Mouse (Mus musculus) CD4-positive helper T cell, adult 2 months (primary cell): ENCODE results near the gene Plvap.
A peak's percentile ranks its signal among the peaks of the same experiment; 100 is the strongest.

ENCODE experiments used
- DNase-seq: peaks from one replicate; pipeline ENCODE4 v3.0.0-alpha.2; 2012; ENCODE audit warnings: low read depth, missing footprints, low spot score

Plvap gene

DNA sequence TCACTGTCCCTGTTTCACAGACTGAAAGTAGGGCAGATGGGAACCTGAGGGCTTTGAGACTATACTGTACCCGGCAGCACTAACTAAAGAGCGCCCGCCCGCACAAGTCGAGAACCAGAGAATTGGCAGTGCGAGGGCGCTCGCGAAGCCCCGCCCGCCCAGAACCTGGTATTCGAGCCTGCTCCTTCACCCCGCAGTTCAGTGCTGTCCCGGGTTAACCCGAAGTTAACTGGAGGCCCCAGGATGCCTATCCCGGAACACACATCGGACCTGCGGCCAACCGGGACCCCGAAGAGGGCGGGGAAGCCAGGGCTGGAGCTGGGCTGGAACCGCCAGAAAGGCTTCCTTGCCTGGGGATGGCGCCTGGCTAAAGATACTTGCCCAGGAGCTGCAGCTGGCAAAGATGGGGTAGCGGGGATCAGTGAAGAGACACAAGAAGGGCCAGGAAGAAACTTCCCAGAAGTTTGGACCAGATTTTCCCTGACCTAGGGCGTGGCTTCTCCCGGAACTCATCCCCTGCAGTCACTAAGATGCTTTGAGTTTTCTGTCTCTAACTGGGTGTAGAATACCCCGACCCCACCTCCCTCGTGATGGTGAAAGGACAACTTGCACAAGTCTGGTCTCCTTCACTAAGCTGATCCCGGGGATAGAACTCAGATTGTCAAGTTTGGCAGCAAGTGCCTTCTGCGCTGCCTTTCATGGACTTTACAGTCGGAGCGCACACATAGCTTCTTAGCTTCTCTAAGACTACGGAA, 23.7 kb downstream of the Plvap start, which contains the start of gene Gtpbp3:
Gene Gtpbp3 (plus strand): TSS at position 413 of the 755 bp plus-strand sequence.
- peak; percentile 81 for DNase-seq

GRCm38 (mm10) chr8:71486136-71486529, 25.4 kb downstream of the Plvap start:
- DNase-seq: no peak

DNA sequence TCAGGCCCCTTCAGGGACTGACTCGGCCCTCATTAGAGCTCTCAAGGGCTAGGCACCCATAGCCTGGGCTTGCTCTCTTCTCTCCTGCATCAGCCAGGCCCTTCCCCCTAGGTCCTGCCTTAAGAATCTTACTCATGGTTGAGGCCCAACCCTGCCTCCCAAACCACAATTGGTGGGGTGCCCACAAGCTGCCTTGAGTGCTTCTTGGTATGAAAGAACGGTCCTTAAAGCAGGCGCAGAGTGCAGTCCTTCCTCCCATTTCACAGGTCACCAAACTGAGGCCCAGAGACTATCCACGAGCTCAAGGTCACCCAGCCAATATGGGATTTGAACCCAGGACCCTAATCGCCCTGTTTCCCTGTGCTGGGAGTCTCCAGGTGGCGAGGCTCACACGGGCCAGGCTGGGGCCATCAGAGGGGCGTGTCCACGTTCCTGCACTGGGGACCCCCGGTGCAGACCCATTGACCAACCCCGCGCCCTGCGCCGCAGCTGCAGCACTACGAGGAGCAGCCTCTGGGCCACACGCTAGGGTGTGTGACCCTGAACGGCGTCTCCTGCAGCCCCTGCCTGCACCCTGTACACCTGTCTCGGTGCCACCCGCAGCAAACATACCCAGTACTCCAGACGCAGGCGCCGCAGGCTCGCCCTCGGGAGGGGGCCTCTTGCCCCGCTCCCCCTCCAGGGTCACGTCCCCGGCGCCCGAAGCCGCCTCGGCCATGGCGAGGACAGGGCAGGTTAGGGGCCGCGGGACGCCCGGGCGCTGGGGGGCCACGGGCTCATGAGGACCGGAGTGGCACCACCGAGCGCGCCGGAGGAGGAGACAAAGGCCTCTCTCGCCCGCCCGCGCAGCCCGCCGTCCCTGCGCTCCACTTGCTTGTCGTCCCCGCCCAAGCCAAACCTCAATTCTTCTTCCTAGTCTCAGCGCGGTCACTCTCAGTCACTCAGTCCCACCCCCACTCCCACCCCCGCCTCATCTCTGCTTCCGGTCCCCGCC, 26.1 kb downstream of the Plvap start, which contains the start of gene Ano8:
Gene Ano8 (minus strand): TSS at position 822 of the 994 bp plus-strand sequence.
- peak; percentile 88 for DNase-seq

DNA sequence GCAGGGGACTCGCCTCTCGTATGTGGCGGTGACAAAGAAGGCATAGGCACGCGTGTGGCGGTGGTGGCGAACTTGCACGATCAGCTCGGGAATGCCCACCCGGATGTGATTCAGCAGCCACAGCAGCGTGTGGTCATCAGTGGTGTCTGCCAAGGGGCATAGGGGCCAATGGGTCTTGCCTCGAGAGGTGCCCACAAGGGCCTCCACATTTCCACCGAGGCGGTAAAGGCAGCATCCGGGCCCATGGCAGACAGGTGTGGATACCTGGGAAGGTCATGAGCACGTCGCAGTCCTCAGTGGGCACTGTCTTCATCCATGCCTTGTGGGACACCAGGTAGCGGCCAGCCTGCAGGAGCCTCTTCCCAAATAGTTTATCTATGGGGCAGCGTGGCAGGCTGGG, 26.8 kb downstream of the Plvap start:
- DNase-seq: no peak

DNA sequence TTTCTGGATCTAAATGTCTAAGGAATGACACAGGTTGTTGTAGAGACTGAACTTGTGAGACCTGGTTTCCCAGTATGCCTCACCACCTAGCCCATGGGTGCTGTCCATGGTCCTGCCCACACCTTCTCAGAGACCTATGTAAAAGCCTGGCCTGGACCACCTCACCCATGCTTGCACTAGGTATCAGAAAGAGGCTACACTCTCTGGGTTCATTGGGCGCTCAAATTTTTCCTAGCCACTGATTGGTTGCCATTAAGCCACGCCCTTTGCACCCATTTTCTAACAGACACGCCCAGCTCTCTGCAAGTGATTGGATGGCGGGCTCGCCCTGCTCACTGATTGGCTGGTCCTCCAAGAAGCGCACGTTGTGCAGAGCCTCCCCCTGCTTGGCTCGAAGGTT, 27.6 kb downstream of the Plvap start:
- DNase-seq: peak; percentile 66

- DNase-seq: no peak
Observed at GRCm38 (mm10) chr8:71478943-71479342, 32.6 kb downstream of the Plvap start.

DNA sequence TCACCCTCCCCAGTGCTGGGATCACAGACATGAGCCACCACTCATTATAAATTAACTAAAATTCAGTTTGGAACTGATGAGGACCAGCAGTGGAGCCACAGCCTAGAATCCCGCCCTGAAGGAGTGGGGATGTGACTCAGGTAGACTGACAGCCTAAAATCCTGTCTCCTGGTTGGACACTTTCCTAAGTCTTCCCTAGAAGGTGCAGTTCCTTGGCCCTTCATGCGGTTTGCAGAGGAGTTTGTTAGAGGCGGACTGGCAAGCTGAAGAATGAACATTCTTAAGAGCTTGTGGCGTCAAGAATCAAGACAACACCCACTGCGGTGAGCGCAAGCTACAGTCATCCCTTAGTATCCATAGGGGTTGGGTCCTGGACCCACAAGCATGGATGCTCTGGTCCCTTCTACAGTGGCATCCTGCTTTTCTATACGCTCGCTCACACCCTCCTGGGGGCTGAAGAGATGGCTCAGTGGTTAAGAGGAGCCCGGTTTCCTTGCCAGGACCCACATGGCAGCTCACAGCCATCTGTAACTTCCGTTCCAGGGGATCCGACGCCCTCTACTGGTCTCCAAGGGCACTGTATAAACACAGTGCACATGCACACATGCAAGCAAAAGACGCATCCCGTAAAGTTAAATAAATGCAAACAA, 34.2 kb downstream of the Plvap start:
- peak; percentile 52 for DNase-seq

DNA sequence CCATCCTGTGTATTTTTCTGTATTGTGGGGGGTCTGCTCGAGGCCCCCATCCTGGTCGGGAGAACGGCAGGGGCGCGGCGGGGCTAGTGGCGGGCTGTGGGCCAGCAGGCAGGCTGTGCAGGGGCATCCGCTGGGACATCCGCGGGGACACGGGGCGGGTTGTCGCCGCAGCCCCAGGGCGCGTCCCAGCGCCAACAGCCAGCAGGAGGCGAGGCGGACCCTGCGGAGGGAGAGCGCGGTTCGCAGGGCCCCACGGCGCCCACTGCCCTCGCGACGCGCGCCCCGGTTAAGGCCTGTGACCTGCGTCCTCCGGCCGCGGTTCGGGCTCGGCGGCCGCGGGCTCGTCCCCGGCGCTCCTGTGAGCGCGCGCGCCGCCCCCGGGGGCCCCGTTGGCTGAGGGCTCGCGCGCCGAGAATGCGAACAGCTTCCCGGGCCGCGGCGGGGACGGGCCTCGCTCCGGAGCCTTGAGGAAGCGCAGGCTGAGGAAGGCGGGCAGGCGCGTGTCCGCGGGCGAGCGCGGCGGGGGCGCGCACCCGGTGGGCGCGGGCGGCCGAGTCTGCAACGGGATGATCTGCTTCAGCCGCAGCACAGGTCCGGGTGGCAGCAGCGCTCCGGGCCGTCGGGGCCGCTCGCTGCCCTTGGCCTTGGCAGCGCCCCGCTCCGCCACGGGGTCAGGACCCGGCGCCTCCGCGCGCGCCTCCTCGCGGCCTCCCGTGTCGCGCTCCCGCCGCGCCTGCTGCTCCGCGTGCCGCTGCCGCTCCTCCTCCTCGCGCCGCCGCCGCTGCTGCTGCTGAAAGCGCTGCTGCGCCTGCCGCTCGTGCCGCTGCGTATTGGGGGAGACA, 35.2 kb downstream of the Plvap start:
- peak; percentile 81 for DNase-seq

- no peak for DNase-seq
Observed at GRCm38 (mm10) chr8:71475702-71476075, 35.9 kb downstream of the Plvap start.

- no peak for DNase-seq
Observed at GRCm38 (mm10) chr8:71474785-71475701, 36.5 kb downstream of the Plvap start.

GRCm38 (mm10) chr8:71474344-71474743, 37.2 kb downstream of the Plvap start:
- DNase-seq: no peak

- no peak for DNase-seq
Observed at GRCm38 (mm10) chr8:71472601-71473386, 38.8 kb downstream of the Plvap start.

DNA sequence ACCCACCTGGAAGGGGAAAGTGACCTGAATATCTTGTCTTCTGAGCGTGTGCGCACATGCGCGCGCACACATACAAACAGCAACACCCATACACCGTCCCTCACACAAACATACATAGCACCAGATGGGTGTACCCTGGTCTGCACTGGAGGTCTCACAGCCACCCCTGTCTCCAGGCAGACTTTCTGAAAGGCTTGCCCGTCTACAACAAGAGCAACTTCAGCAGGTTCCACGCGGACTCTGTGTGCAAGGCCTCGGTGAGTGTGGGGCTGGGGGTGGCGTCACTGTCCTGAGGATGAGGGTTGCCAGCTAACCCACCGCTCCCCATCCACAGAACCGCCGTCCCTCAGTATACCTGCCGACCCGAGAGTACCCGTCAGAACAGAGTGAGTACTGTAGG, 39.7 kb downstream of the Plvap start:
- no peak for DNase-seq

DNA sequence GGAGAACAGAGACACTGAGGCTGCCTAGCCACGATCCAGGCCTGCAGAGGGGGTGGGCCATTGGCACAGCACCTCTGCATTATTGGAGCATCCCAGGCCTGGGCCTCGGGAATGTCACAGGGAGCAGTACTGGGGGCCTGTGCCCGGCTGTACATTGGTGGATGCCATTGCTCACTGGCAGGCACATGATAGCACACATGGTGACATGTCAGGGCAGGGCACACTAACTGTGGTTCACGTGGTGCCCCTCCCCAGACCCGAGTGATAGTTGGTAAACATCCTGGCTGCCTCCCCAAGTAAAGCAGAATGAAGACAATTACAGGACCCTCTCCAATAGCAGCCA, 40.7 kb downstream of the Plvap start:
- no peak for DNase-seq

- DNase-seq: no peak
Observed at GRCm38 (mm10) chr8:71470146-71470912, 41.2 kb downstream of the Plvap start.

DNA sequence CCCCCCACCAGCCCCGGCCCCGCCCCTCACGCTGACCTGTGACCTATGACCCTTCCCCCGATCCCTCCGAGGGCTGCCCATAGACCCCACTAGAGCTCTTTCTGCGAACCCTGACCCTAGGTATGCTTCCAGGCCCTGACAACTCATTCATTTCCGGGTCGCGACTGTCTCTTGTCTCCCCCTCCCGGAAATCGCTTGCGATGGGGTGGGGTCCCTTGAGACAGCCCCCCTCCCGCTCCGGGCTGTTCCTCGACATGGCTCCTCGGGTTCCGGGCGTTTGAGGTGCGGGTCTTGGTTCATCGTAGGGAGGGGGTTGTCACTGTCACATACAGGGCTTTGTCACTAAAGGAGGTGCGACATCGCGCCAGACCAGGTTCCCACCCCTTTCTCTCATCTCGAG, 42.1 kb downstream of the Plvap start:
- peak; percentile 74 for DNase-seq

DNA sequence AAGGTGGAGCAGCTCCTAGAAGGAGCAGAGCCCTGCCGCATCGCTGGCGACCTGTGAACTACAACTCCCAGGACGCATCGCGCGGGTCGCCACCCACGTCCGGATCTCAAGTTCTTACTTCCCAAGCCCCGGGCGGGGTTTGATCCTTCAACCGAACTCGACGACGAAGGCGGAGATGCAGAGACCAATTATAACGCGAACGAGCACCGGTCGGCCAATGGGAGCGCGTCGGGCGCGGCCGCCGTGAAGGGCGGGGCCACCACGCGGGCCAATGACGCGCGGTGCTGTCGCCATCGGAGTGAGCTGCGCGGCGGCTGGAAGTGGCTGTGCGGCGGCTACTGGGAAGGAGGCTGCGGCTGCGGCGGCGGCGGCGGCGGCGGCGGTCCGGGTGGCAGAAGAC, 42.6 kb downstream of the Plvap start, which contains the start of gene Dda1:
Gene Dda1 (plus strand): TSS at position 284 of the 400 bp plus-strand sequence.
- peak; percentile 99 for DNase-seq

DNA sequence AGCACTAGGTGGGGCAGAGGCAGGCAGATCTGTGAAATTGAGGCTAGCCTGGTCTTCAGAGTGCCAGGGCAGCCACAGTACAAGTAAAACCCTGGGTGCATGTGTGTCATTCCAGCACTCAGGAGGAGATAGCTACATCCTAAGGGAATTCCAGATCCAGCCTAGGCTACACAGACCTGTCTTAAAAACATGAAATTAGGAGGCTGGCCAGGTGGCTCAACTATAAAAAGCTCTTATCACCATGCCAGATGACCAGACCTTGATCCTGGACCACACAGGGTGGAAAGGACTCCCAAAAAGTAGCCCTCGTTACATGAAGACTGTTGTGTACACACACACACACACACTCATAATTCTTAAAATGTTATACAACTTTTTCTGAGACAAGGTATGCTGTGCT, 43.6 kb downstream of the Plvap start:
- no peak for DNase-seq
